Mouse (Mus musculus) myocyte (in vitro differentiated cells): ENCODE results near the gene C1rb. TPM values are rescaled to one million over a fixed set of nuclear protein-coding genes. Genes with fewer than 3 reads are reported as not detected.
"Not testable (repeated sequence)": the region's sequence is repeated elsewhere in the genome, so short reads cannot be mapped to it uniquely, and the experiment has no call there.

Experiments used
- H3K27me3 ChIP-seq: one replicate; pipeline ENCODE4 v1.6.1; 2011; ENCODE audit not compliant: control insufficient read depth, insufficient read depth, insufficient read length
- H3K36me3 ChIP-seq: one replicate; pipeline ENCODE4 v1.6.1; 2011; ENCODE audit not compliant: control insufficient read depth, insufficient read depth
- H3K4me2 ChIP-seq: one replicate; pipeline ENCODE4 v1.6.1; 2011; ENCODE audit warnings: low read depth, control low read depth
- H3K4me3 ChIP-seq: one replicate; pipeline ENCODE4 v1.5.1; 2011; ENCODE audit warnings: mild to moderate bottlenecking, control low read depth, moderate library complexity
- H3K79me2 ChIP-seq: one replicate; pipeline ENCODE4 v1.6.1; 2011; ENCODE audit not compliant: control insufficient read depth, insufficient read depth
- H3ac ChIP-seq: one replicate; pipeline ENCODE4 v1.6.1; 2011; ENCODE audit not compliant: control insufficient read depth, insufficient read length
- CEBPB ChIP-seq: IDR thresholded peaks from 2 replicates; pipeline ENCODE4 v1.6.1; 2011; ENCODE audit warnings: mild to moderate bottlenecking, moderate library complexity; ENCODE audit not compliant: poor library complexity, insufficient read depth, severe bottlenecking
- E2F4 ChIP-seq: IDR thresholded peaks from one replicate; pipeline ENCODE4 v1.6.1; 2011; ENCODE audit warnings: mild to moderate bottlenecking, control low read depth, moderate library complexity; ENCODE audit not compliant: insufficient read depth
- MAX ChIP-seq: IDR thresholded peaks from one replicate; pipeline ENCODE4 v1.6.1; 2011; ENCODE audit warnings: low read depth, mild to moderate bottlenecking, control low read depth
- MYOD1 ChIP-seq, 3 experiments: IDR thresholded peaks; one replicate each; pipeline ENCODE4 v1.6.1; 2011; ENCODE audit warnings: control low read depth in 2 of 3, low read depth in 2 of 3, mild to moderate bottlenecking in 2 of 3, moderate library complexity in 1 of 3; ENCODE audit not compliant: insufficient read length in 2 of 3, control insufficient read depth in 1 of 3
- MYOG ChIP-seq, 3 experiments: IDR thresholded peaks; one replicate each; pipeline ENCODE4 v1.6.1; 2011; ENCODE audit warnings: control low read depth in 2 of 3, low read depth in 2 of 3, mild to moderate bottlenecking in 2 of 3; ENCODE audit not compliant: insufficient read length in 2 of 3, control insufficient read depth in 1 of 3, insufficient read depth in 1 of 3
- POLR2A ChIP-seq: IDR thresholded peaks from one replicate; pipeline ENCODE4 v1.6.1; 2011; ENCODE audit warnings: low read depth, mild to moderate bottlenecking, control low read depth, moderate library complexity; ENCODE audit not compliant: insufficient read length
- POLR2AphosphoS2 ChIP-seq: IDR thresholded peaks from one replicate; pipeline ENCODE4 v1.6.1; 2011; ENCODE audit warnings: low read depth, control low read depth; ENCODE audit not compliant: insufficient read length
- REST ChIP-seq: IDR thresholded peaks from one replicate; pipeline ENCODE4 v1.6.1; 2011; ENCODE audit warnings: mild to moderate bottlenecking, control low read depth, moderate library complexity; ENCODE audit not compliant: insufficient read depth, insufficient read length
- SRF ChIP-seq: IDR thresholded peaks from one replicate; pipeline ENCODE4 v1.6.1; 2011; ENCODE audit warnings: low read depth; ENCODE audit not compliant: control insufficient read depth, insufficient read length
- TCF12 ChIP-seq: IDR thresholded peaks from one replicate; pipeline ENCODE4 v1.6.1; 2011; ENCODE audit warnings: mild to moderate bottlenecking, control low read depth; ENCODE audit not compliant: poor library complexity, insufficient read depth, severe bottlenecking
- TCF3 ChIP-seq: IDR thresholded peaks from one replicate; pipeline ENCODE4 v1.6.1; 2011; ENCODE audit warnings: low read depth, control low read depth; ENCODE audit not compliant: insufficient read length
- USF1 ChIP-seq: IDR thresholded peaks from one replicate; pipeline ENCODE4 v1.6.1; 2011; ENCODE audit warnings: low read depth, mild to moderate bottlenecking, control low read depth, moderate library complexity
- polyA plus RNA-seq: library from polyadenylated mRNA; unstranded; fragments of >200 nt; fragmentation: generic; extraction: Trizol; gene quantifications from one replicate; pipeline ENCODE4 v1.2.1, GENCODE M21; 2012; ENCODE audit warnings: missing spikeins

The C1rb gene
- 0.14 TPM for polyA plus RNA-seq

- Histone ChIP-seq H3K4me3 (no peak within 1 kb of the TSS), H3K36me3 (no peaks in the 10 kb centered on the region), H3K27me3 (peaks cover 5% of the 10 kb centered on the region), H3K79me2 (no peaks in the 10 kb centered on the region), H3ac (no peak within 1 kb of the TSS), H3K4me2 (no peak within 1 kb of the TSS)
- TF ChIP-seq USF1 (no peak), E2F4 (no peak), CEBPB (no peak), MAX (no peak), POLR2A (no peak), MYOG (IDR thresholded peaks at IDR 0.05; ENCODE audit: control insufficient read depth in 1 of 3, insufficient read depth in 1 of 3, insufficient read length in 2 of 3, low read depth in 2 of 3) (no peak), TCF12 (no peak)
These were observed at the start of gene C1rb for GRCm38 (mm10) chr6:124570026-124570425. Gene C1rb, plus strand, starts transcription at chr6:124570294.

GRCm38 (mm10) chr6:124522082-124522481 is 48.0 kb upstream of the C1rb start:
- not testable (repeated sequence) for H3K36me3 ChIP-seq, H3K4me2 ChIP-seq, H3K79me2 ChIP-seq, H3K27me3 ChIP-seq, H3K4me3 ChIP-seq, H3ac ChIP-seq

- TF ChIP-seq MYOG (IDR thresholded peaks at IDR 0.05; ENCODE audit: control insufficient read depth in 1 of 3, insufficient read depth in 1 of 3, insufficient read length in 2 of 3, low read depth in 2 of 3): no peak
- no peak for TF ChIP-seq MAX
- no peak for TF ChIP-seq USF1
- no peak for TF ChIP-seq E2F4
- no peak for TF ChIP-seq SRF
- no peak for TF ChIP-seq POLR2A
- no peak for TF ChIP-seq POLR2AphosphoS2
- TF ChIP-seq REST: no peak
- no peak for TF ChIP-seq CEBPB
- TF ChIP-seq TCF3: no peak
- no peak for TF ChIP-seq TCF12
- TF ChIP-seq MYOD1 (IDR thresholded peaks at IDR 0.05; ENCODE audit: control insufficient read depth in 1 of 3, insufficient read length in 2 of 3, low read depth in 2 of 3): no peak
- H3ac ChIP-seq: no peak overlapping the region
- no peak overlapping the region for H3K4me3 ChIP-seq
- no peaks in the 10 kb centered on the region for H3K79me2 ChIP-seq
- no peak overlapping the region for H3K4me2 ChIP-seq
- no peaks in the 10 kb centered on the region for H3K36me3 ChIP-seq
- peaks cover 5% of the 10 kb centered on the region for H3K27me3 ChIP-seq
These were observed 42.2 kb upstream of the C1rb start for GRCm38 (mm10) chr6:124527881-124528280.

GRCm38 (mm10) chr6:124531077-124531476 is 39.0 kb upstream of the C1rb start:
- no peaks in the 10 kb centered on the region for H3K79me2 ChIP-seq
- no peak overlapping the region for H3K4me2 ChIP-seq
- H3K4me3 ChIP-seq: no peak overlapping the region
- TF ChIP-seq TCF3: no peak
- no peak for TF ChIP-seq E2F4
- no peak for TF ChIP-seq USF1
- no peak for TF ChIP-seq POLR2A
- TF ChIP-seq REST: no peak
- peaks cover 5% of the 10 kb centered on the region for H3K27me3 ChIP-seq
- no peaks in the 10 kb centered on the region for H3K36me3 ChIP-seq
- H3ac ChIP-seq: no peak overlapping the region

- not testable (repeated sequence) for H3ac ChIP-seq, H3K27me3 ChIP-seq, H3K4me3 ChIP-seq, H3K36me3 ChIP-seq, H3K4me2 ChIP-seq, H3K79me2 ChIP-seq
These were observed 33.8 kb upstream of the C1rb start for GRCm38 (mm10) chr6:124536125-124536829.

GRCm38 (mm10) chr6:124541176-124541575 is 28.9 kb upstream of the C1rb start:
- not testable (repeated sequence) for H3K4me3 ChIP-seq, H3K27me3 ChIP-seq, H3ac ChIP-seq, H3K36me3 ChIP-seq, H3K4me2 ChIP-seq, H3K79me2 ChIP-seq

GRCm38 (mm10) chr6:124542284-124542683 is 27.8 kb upstream of the C1rb start, which contains the start of gene C1s1:
Gene C1s1, minus strand, starts transcription at chr6:124542359.
- not testable (repeated sequence) for H3K4me3 ChIP-seq, H3K4me2 ChIP-seq, H3K36me3 ChIP-seq, H3K27me3 ChIP-seq, H3K79me2 ChIP-seq, H3ac ChIP-seq
